Mouse (Mus musculus) small intestine, adult 2 months (tissue): ENCODE measurements at regions not wholly inside any gene's neighbourhood (a gene's known extent, or its start where the extent isn't known, plus 50 kb on each side); places are given as distances from the start of the nearest gene placed in this dataset.

Experiments used
- H3K27ac ChIP-seq: fragments of 200-500 bp; 2 replicates; pipeline ENCODE4 v1.5.1; 2012; ENCODE audit warnings: low read depth, low read length, control low read depth, inconsistent platforms; ENCODE audit not compliant: insufficient read depth
- H3K27me3 ChIP-seq: fragments of 200-500 bp; 2 replicates; pipeline ENCODE4 v1.6.1; 2012; ENCODE audit warnings: mild to moderate bottlenecking, moderate library complexity, low read length, inconsistent platforms; ENCODE audit not compliant: control insufficient read depth, insufficient read depth
- H3K36me3 ChIP-seq: fragments of 200-500 bp; 2 replicates; pipeline ENCODE4 v1.6.1; 2012; ENCODE audit warnings: mild to moderate bottlenecking, low read length, control low read depth, inconsistent platforms; ENCODE audit not compliant: control insufficient read depth, insufficient read depth
- H3K4me1 ChIP-seq: fragments of 200-500 bp; 2 replicates; pipeline ENCODE4 v1.6.1; 2012; ENCODE audit warnings: low read length, inconsistent platforms, mixed read lengths; ENCODE audit not compliant: control insufficient read depth, insufficient read depth, insufficient read length
- H3K4me3 ChIP-seq: fragments of 200-500 bp; 2 replicates; pipeline ENCODE4 v1.5.1; 2012; ENCODE audit warnings: low read depth, mild to moderate bottlenecking, control low read depth, inconsistent platforms, low read length, moderate library complexity
- CTCF ChIP-seq: fragments of 200-500 bp; IDR thresholded peaks from 2 replicates; pipeline ENCODE4 v1.5.1; 2012; ENCODE audit warnings: low read depth, mild to moderate bottlenecking, control low read depth, inconsistent platforms, low read length, moderate library complexity, mixed read lengths; ENCODE audit not compliant: insufficient replicate concordance, insufficient read length; ENCODE audit errors: extremely low read depth
- POLR2A ChIP-seq: fragments of 200-500 bp; IDR thresholded peaks from 2 replicates; pipeline ENCODE4 v1.6.1; 2012; ENCODE audit warnings: low read depth, mild to moderate bottlenecking, control low read depth, inconsistent platforms, low read length, moderate library complexity
- WGBS: fragments of 180-500 bp; shearing (Covaris S2); methylation state at CpG from one replicate; pipeline ENCODE4 v1.1.7; 2018; 5-methylcytosine and 5-hydroxymethylcytosine counted together

- TF ChIP-seq CTCF (peak; percentile 33; the same call in 1 of the 2 replicates), POLR2A (no peak)
- Histone ChIP-seq H3K27ac (no peak overlapping the region), H3K4me1 (no peaks in the 10 kb centered on the region), H3K36me3 (no peaks in the 10 kb centered on the region), H3K4me3 (no peak overlapping the region), H3K27me3 (no peaks in the 10 kb centered on the region)
- 8% methylated on average over 6 of the region's 6 CpGs for WGBS
These were observed 77.8 kb downstream of the Rpia start for GRCm38 (mm10) chr6:70714239-70714638.

- H3K4me3 ChIP-seq: no peak overlapping the region
- 74% methylated on average over 6 of the region's 6 CpGs for WGBS
- no peaks in the 10 kb centered on the region for H3K36me3 ChIP-seq
- no peak overlapping the region for H3K27ac ChIP-seq
- no peaks in the 10 kb centered on the region for H3K4me1 ChIP-seq
- H3K27me3 ChIP-seq: no peaks in the 10 kb centered on the region
- TF ChIP-seq POLR2A (no peak), CTCF (no peak)
These were observed 78.4 kb downstream of the Rpia start for GRCm38 (mm10) chr6:70713665-70714064.

GRCm38 (mm10) chr6:70713118-70713517, 78.9 kb downstream of the Rpia start:
- TF ChIP-seq POLR2A (no peak), CTCF (peak; percentile 11; the same call in 1 of the 2 replicates)
- H3K27me3 ChIP-seq: no peaks in the 10 kb centered on the region

GRCm38 (mm10) chr6:70709338-70710055, 82.5 kb downstream of the Rpia start:
- WGBS: 9% methylated on average over 7 of the region's 7 CpGs
- TF ChIP-seq POLR2A: no peak
- TF ChIP-seq CTCF: peak; percentile 44; the same call in 1 of the 2 replicates
- Histone ChIP-seq H3K4me3 (no peak overlapping the region), H3K27ac (no peak overlapping the region), H3K27me3 (no peaks in the 10 kb centered on the region), H3K36me3 (no peaks in the 10 kb centered on the region), H3K4me1 (no peaks in the 10 kb centered on the region)

More at GRCm38 (mm10) chr6:70713118-70713517, 78.9 kb downstream of the Rpia start:
- H3K4me1 ChIP-seq: no peaks in the 10 kb centered on the region
- no peaks in the 10 kb centered on the region for H3K36me3 ChIP-seq
- no peak overlapping the region for H3K27ac ChIP-seq
- WGBS: 29% methylated on average over 7 of the region's 7 CpGs
- no peak overlapping the region for H3K4me3 ChIP-seq

- Histone ChIP-seq H3K27me3 (no peaks in the 10 kb centered on the region), H3K4me3 (no peak overlapping the region), H3K4me1 (no peaks in the 10 kb centered on the region), H3K27ac (no peak overlapping the region), H3K36me3 (no peaks in the 10 kb centered on the region)
- 96% methylated on average over 26 of the region's 26 CpGs for WGBS
- TF ChIP-seq POLR2A: no peak
- TF ChIP-seq CTCF: no peak
These were observed 96.4 kb downstream of the Rpia start for GRCm38 (mm10) chr6:70695596-70695995.
